Mouse (Mus musculus) CD4-positive naive resting alpha-beta T cell, adult 76 days (primary cell): ENCODE data around the gene Ccdc103. TPM values are rescaled to one million over a fixed set of nuclear protein-coding genes. Genes with fewer than 3 reads are reported as not detected.

ENCODE experiments used
- total RNA-seq: library from RNA; stranded (reverse); gene quantifications from one replicate; pipeline ENCODE4 v1.2.4, GENCODE M21; 2023

Gene Ccdc103
- not detected for total RNA-seq

GRCm38 (mm10) chr11:102880585-102881313 is at the start of gene Ccdc103, which contains the start of gene Eftud2:
Gene Ccdc103, plus strand, starts transcription at chr11:102881204.
Gene Eftud2, minus strand, starts transcription at chr11:102880985.

GRCm38 (mm10) chr11:102835549-102835948 is 45.5 kb upstream of the Ccdc103 start, which contains the start of gene Higd1b:
Gene Higd1b, plus strand, starts transcription at chr11:102835849.

GRCm38 (mm10) chr11:102884616-102885219 is 3.7 kb downstream of the Ccdc103 start, which contains the start of gene Fam187a:
Gene Fam187a, plus strand, starts transcription at chr11:102885169.

GRCm38 (mm10) chr11:102900763-102901162 is 19.8 kb downstream of the Ccdc103 start, which contains the start of gene Gfap:
Gene Gfap, minus strand, starts transcription at chr11:102900912.

GRCm38 (mm10) chr11:102924557-102925350 is 43.8 kb downstream of the Ccdc103 start, which contains the start of gene Kif18b:
Gene Kif18b, minus strand, starts transcription at chr11:102925124.

Other genes starting within 250 kb of the Ccdc103 start
- gene Meioc, start 217.5 kb upstream of the Ccdc103 start, total RNA-seq, result not detected
- 36.7 TPM for gene Ccdc43, start 183.4 kb upstream of the Ccdc103 start, total RNA-seq
- 2.6 TPM for gene Adam11, start 119.8 kb upstream of the Ccdc103 start, total RNA-seq
- not detected for gene Gjc1, start 61.5 kb upstream of the Ccdc103 start, total RNA-seq
- gene Higd1b, start 45.4 kb upstream of the Ccdc103 start, total RNA-seq, result not detected
- gene Eftud2, start 219 bp upstream of the Ccdc103 start, total RNA-seq, result 128 TPM
- gene Fam187a, start 4.0 kb downstream of the Ccdc103 start, total RNA-seq, result not detected
- not detected for gene Gfap, start 19.7 kb downstream of the Ccdc103 start, total RNA-seq
- gene Kif18b, start 43.9 kb downstream of the Ccdc103 start, total RNA-seq, result 1.1 TPM
- gene C1ql1, start 65.5 kb downstream of the Ccdc103 start, total RNA-seq, result not detected
- gene Nmt1, start 147.0 kb downstream of the Ccdc103 start, total RNA-seq, result 58.4 TPM
- 13.4 TPM for gene Dcakd, start 147.1 kb downstream of the Ccdc103 start, total RNA-seq
- 0.35 TPM for gene Plcd3, start 220.5 kb downstream of the Ccdc103 start, total RNA-seq
- gene Acbd4, start 220.5 kb downstream of the Ccdc103 start, total RNA-seq, result 32.7 TPM
- 137 TPM for gene Hexim1, start 235.0 kb downstream of the Ccdc103 start, total RNA-seq